Mouse (Mus musculus) left cerebral cortex, adult 8-10 months (tissue): ENCODE data around the gene Inpp5a. TPM values are rescaled to one million over a fixed set of nuclear protein-coding genes. Genes with fewer than 3 reads are reported as not detected.

Source experiments
- total RNA-seq, 4 experiments: library from RNA; stranded (reverse); gene quantifications; 2 replicates each; pipeline ENCODE4 v1.2.4; 2022

Inpp5a gene
- total RNA-seq, 4 experiments from 2014 or later = 55.8 to 63.9 (median 59.9) TPM

Other genes starting within 250 kb of the Inpp5a start
- gene Lrrc27, start 176.1 kb upstream of the Inpp5a start, total RNA-seq = 10 to 100 TPM in 1 of 4 experiments, 1 to 10 TPM in 3; 7.4 to 13.7 (median 8.4) TPM
- 100 to 1,000 TPM; 175 to 186 (median 183) TPM for gene Stk32c, start 175.8 kb upstream of the Inpp5a start, total RNA-seq
- 10 to 100 TPM; 16.8 to 18.3 (median 17.7) TPM for gene Pwwp2b, start 140.6 kb upstream of the Inpp5a start, total RNA-seq
- 10 to 100 TPM; 12.9 to 15.2 (median 13.9) TPM for gene Nkx6-2, start 193.7 kb downstream of the Inpp5a start, total RNA-seq